Mouse (Mus musculus) lung, embryonic 14.5 days (tissue): ENCODE results near the gene Acsl4. TPM values are rescaled to one million over a fixed set of nuclear protein-coding genes. Genes with fewer than 3 reads are reported as not detected.

Source experiments
- ATAC-seq: fragments of 200-750 bp; cut with Nextera tagmentation; 2 replicates; pipeline ENCODE4 v1.8.0; 2017; ENCODE audit warnings: mild to moderate bottlenecking, moderate TSS enrichment, moderate library complexity; ENCODE audit not compliant: insufficient read depth
- DNase-seq: peaks from one replicate; pipeline ENCODE4 v3.0.0-alpha.2; 2015
- H3K27ac ChIP-seq: fragments of 300-500 bp; sonication (generic); 2 replicates; pipeline ENCODE4 v1.5.1; 2014; ENCODE audit warnings: low read depth, mild to moderate bottlenecking, moderate library complexity
- H3K27me3 ChIP-seq: fragments of 300-500 bp; sonication (generic); 2 replicates; pipeline ENCODE4 v1.6.1; 2014; ENCODE audit warnings: low read length, control low read depth; ENCODE audit not compliant: insufficient read depth
- H3K36me3 ChIP-seq: fragments of 300-500 bp; sonication (generic); 2 replicates; pipeline ENCODE4 v1.6.1; 2014; ENCODE audit warnings: control low read depth; ENCODE audit not compliant: insufficient read depth
- H3K4me1 ChIP-seq: fragments of 300-500 bp; sonication (generic); 2 replicates; pipeline ENCODE4 v1.6.1; 2014; ENCODE audit warnings: antibody characterized with exemption, control low read depth; ENCODE audit not compliant: insufficient read depth
- H3K4me2 ChIP-seq: fragments of 300-500 bp; sonication (generic); 2 replicates; pipeline ENCODE4 v1.6.1; 2014; ENCODE audit warnings: mild to moderate bottlenecking
- H3K4me3 ChIP-seq: fragments of 300-500 bp; sonication (generic); 2 replicates; pipeline ENCODE4 v1.5.1; 2014; ENCODE audit warnings: low read depth, low read length
- H3K9ac ChIP-seq: fragments of 300-500 bp; sonication (generic); 2 replicates; pipeline ENCODE4 v1.6.1; 2014
- H3K9me3 ChIP-seq: fragments of 300-500 bp; sonication (generic); 2 replicates; pipeline ENCODE4 v1.6.1; 2016; ENCODE audit warnings: low read depth, low read length, control low read depth
- CTCF ChIP-seq: IDR thresholded peaks from 2 replicates; pipeline ENCODE4 v1.5.1; 2016; ENCODE audit warnings: antibody characterized with exemption, low read depth
- WGBS: fragments of 180-500 bp; shearing (Covaris S2); extraction: QIAGEN DNeasy Blood & Tissue Kit; methylation state at CpG from one replicate; pipeline ENCODE4 v1.1.7; 2014; 5-methylcytosine and 5-hydroxymethylcytosine counted together
- polyA plus RNA-seq: library from polyadenylated mRNA; unstranded; fragments of >200 nt; fragmentation: Nextera tagmentation; extraction: Ambion mirVana; gene quantifications from 2 replicates; pipeline ENCODE4 v1.2.1, GENCODE M21; 2014

Acsl4 gene
- polyA plus RNA-seq, 1 experiment from 2014 or later: 20.0 TPM

DNA sequence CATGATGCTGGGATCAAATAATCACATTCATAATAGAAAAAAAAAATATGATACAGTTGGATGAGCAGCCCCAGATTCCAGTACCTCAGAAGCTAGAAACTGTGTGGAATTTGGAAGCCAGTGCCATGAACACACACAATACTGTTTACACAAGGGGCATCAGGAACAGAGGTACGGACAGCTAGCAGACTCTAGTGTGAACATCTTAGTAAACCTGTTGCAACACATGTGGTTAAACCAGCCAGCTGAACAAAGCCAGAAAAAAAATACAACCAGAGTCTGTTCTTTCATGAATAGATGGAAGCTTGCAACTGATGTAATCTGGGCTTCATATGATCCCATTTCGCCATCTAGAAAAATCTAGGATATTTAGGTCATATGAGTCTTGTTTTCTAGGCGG, 19.0 kb upstream of the Acsl4 start:
- Histone ChIP-seq H3K27ac (no peak overlapping the region), H3K9ac (no peak overlapping the region), H3K27me3 (no peaks in the 10 kb centered on the region), H3K4me2 (no peak overlapping the region), H3K36me3 (no peaks in the 10 kb centered on the region), H3K4me3 (no peak overlapping the region), H3K4me1 (no peaks in the 10 kb centered on the region), H3K9me3 (no peaks in the 10 kb centered on the region)
- no peak for DNase-seq
- no peak for TF ChIP-seq CTCF
- WGBS: 82% methylated on average over 3 of the region's 3 CpGs
- no peak for ATAC-seq

DNA sequence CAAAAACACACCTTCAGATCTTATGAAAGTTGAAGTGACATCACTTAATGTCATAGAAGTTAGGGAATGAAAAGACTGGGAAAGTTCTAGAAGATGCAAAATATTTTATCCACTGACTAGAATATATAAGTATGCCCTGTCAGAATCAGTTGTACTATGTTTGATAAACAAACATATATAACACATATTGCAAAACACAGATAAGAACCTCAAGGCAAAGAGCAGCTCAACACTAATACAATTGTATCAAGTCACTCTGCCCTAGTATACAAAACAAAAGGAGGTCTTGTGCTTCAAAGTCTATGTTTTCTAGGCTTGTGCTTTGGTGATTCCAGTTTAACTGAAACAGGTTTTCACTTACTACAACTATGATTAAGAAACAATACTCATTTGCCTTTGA, 12.8 kb upstream of the Acsl4 start:
- DNase-seq: no peak

DNA sequence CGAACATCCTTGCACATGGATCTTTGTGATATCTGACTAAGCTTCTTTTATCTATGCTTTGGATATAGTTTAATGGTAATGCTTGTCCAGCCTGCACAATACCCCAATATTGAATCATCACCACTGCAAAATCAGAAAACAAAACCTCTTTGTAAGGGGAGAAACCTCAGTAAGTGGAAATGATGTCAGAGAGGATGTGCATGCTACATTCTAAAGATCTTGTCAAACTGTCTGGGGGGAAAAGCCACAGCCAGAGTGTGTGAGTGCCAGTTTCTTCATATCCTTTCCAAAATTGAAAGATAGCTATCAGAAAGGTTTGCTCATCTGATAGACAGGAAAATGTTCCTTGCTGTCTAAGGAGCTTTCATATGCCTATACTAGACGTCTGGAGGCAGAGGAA, 8.3 kb upstream of the Acsl4 start:
- TF ChIP-seq CTCF: no peak
- Histone ChIP-seq H3K4me1 (no peaks in the 10 kb centered on the region), H3K4me2 (no peak overlapping the region), H3K27me3 (no peaks in the 10 kb centered on the region), H3K9ac (no peak overlapping the region), H3K27ac (no peak overlapping the region), H3K4me3 (no peak overlapping the region), H3K36me3 (no peaks in the 10 kb centered on the region), H3K9me3 (no peaks in the 10 kb centered on the region)
- ATAC-seq (no peak), DNase-seq (no peak)
- 60% methylated on average over 2 of the region's 2 CpGs for WGBS

More for the DNA sequence above, 12.8 kb upstream of the Acsl4 start:
- Histone ChIP-seq H3K4me2 (no peak overlapping the region), H3K4me1 (no peaks in the 10 kb centered on the region), H3K9me3 (no peaks in the 10 kb centered on the region), H3K4me3 (no peak overlapping the region), H3K27ac (no peak overlapping the region), H3K9ac (no peak overlapping the region), H3K27me3 (no peaks in the 10 kb centered on the region), H3K36me3 (no peaks in the 10 kb centered on the region)
- no peak for ATAC-seq
- TF ChIP-seq CTCF: no peak

- peak overlapping the region; percentile 62 for H3K4me3 ChIP-seq
- no peaks in the 10 kb centered on the region for H3K36me3 ChIP-seq
- TF ChIP-seq CTCF: no peak
- no peak for DNase-seq
- H3K4me1 ChIP-seq: no peaks in the 10 kb centered on the region
- no peak for ATAC-seq
- peak overlapping the region; percentile 61 for H3K4me2 ChIP-seq
- no peaks in the 10 kb centered on the region for H3K27me3 ChIP-seq
- H3K9me3 ChIP-seq: no peaks in the 10 kb centered on the region
- 33% methylated on average over 7 of the region's 7 CpGs for WGBS
- H3K27ac ChIP-seq: peak overlapping the region; percentile 30; the same call in 1 of the 2 replicates
- peak overlapping the region; percentile 57 for H3K9ac ChIP-seq
Measured at GRCm38 (mm10) chrX:142390909-142391265, 552 bp upstream of the Acsl4 start.

GRCm38 (mm10) chrX:142389581-142390159, 665 bp downstream of the Acsl4 start:
- TF ChIP-seq CTCF: no peak
- ATAC-seq (peak; percentile 46; the same call in 1 of the 2 replicates), DNase-seq (peak; percentile 18)
- H3K27me3 ChIP-seq: no peaks in the 10 kb centered on the region
- peak overlapping the region; percentile 62 for H3K4me3 ChIP-seq
- H3K27ac ChIP-seq: peak overlapping the region; percentile 80
- H3K4me2 ChIP-seq: peak overlapping the region; percentile 61
- H3K9me3 ChIP-seq: no peaks in the 10 kb centered on the region
- 6% methylated on average over 22 of the region's 22 CpGs for WGBS
- H3K4me1 ChIP-seq: no peaks in the 10 kb centered on the region
- H3K36me3 ChIP-seq: no peaks in the 10 kb centered on the region
- H3K9ac ChIP-seq: peak overlapping the region; percentile 66

DNA sequence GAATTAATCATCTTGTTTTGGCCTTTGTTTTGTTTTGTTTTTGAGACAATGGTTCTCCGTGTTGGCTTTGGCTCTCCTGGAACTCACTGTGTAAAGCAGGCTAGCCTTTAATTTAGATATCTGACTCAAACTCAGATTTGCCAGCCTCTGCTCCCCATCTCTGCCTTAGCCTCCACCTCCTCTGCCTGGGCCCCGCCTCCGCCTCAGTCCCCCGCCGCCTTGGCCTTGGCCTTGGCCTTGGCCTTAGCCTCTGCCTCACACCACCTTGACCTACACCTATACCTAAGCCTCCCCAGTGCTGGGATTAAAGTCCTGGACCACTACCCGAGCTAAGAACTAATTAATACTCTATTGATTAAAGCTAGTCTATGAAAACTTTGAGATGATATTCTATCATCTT, 2.2 kb downstream of the Acsl4 start:
- H3K27me3 ChIP-seq: no peaks in the 10 kb centered on the region
- no peak overlapping the region for H3K9ac ChIP-seq
- ATAC-seq (no peak), DNase-seq (no peak)
- H3K4me1 ChIP-seq: no peaks in the 10 kb centered on the region
- 80% methylated on average over 6 of the region's 6 CpGs for WGBS
- H3K9me3 ChIP-seq: no peaks in the 10 kb centered on the region
- no peak overlapping the region for H3K4me3 ChIP-seq
- no peak overlapping the region for H3K27ac ChIP-seq
- no peak overlapping the region for H3K4me2 ChIP-seq
- no peaks in the 10 kb centered on the region for H3K36me3 ChIP-seq
- no peak for TF ChIP-seq CTCF

DNA sequence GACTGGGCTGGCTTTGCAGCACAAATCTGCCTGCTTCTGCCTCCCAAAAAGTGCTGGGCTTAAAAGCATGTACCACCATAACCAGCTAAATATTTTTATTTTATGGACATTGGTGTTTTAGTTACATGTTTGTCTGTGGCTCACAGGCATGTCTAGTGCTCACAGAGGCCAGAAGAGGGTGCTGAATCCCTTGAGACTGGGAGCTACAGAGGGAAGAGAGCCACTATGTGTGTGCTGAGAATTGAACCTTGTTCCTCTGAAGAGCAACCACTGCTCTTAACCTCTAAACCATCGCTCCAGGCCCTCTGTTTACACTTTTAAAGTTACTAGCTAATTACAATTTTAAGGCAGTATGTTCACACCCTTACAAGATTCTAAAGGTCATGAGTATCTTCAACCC, 2.7 kb downstream of the Acsl4 start:
- H3K27ac ChIP-seq: no peak overlapping the region
- DNase-seq: no peak
- ATAC-seq: no peak
- H3K4me2 ChIP-seq: no peak overlapping the region
- no peaks in the 10 kb centered on the region for H3K27me3 ChIP-seq
- no peak for TF ChIP-seq CTCF
- no peak overlapping the region for H3K4me3 ChIP-seq
- H3K4me1 ChIP-seq: no peaks in the 10 kb centered on the region
- no peaks in the 10 kb centered on the region for H3K36me3 ChIP-seq
- H3K9me3 ChIP-seq: no peaks in the 10 kb centered on the region
- H3K9ac ChIP-seq: no peak overlapping the region
- 90% methylated on average over 1 of the region's 1 CpGs for WGBS

GRCm38 (mm10) chrX:142384918-142385317, 5.4 kb downstream of the Acsl4 start:
- 80% methylated on average over 3 of the region's 3 CpGs for WGBS
- H3K27ac ChIP-seq: no peak overlapping the region
- no peak overlapping the region for H3K9ac ChIP-seq
- H3K4me3 ChIP-seq: no peak overlapping the region
- DNase-seq (no peak), ATAC-seq (no peak)
- no peak overlapping the region for H3K4me2 ChIP-seq
- H3K4me1 ChIP-seq: no peaks in the 10 kb centered on the region
- no peak for TF ChIP-seq CTCF
- H3K27me3 ChIP-seq: no peaks in the 10 kb centered on the region
- H3K9me3 ChIP-seq: no peaks in the 10 kb centered on the region
- no peaks in the 10 kb centered on the region for H3K36me3 ChIP-seq
